ENCODE assay signal across 11 mouse cellular contexts in the genomic region with DNA sequence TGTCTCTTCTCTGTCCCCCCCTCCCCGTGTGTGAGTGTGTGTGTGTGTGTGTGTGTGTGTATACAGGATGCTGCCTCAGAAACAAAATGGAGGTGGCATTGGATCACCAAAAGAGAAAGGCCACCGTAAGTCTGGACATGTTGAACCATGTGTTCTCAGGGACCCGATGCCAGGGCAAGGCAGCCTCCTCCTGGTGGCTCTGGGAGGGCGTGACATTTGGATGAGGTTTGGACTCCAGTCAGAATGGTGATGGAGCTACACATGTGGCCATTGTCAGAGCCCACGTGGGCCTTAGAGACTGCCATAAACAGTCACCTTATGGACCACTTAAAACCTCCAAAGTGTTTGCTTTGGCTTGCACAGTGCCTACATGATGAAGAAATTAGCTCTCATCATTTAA.
A peak's percentile ranks its signal among the peaks of the same experiment; 100 is the strongest.
DNase-seq lines count a peak whose midpoint lies in the region; ATAC-seq and TF ChIP-seq lines count a peak whose summit lies in the region.
"Had no signal": no experiment of that assay in that cellular context is flagged by ENCODE, and none has a peak within 500 bp of the region (broad histone marks: within the 10 kb centered on the region; RNA-seq: fewer than 3 reads in every experiment).

No protein-coding gene starts in this region.

- H3K9ac ChIP-seq in kidney, embryonic 15.5 days: no peak overlapping the region
- H3K9ac ChIP-seq in limb, embryonic 14.5 days (ENCODE audit: low read depth, low read length, severe bottlenecking): no peak overlapping the region
- H3K9ac ChIP-seq: liver, embryonic 15.5 days had no signal

- H3K4me1 ChIP-seq in kidney, embryonic 15.5 days: peaks cover 61% of the 10 kb centered on the region
- H3K4me1 ChIP-seq in embryonic facial prominence, embryonic 10.5 days: peaks cover 59% of the 10 kb centered on the region
- peaks cover 17% of the 10 kb centered on the region for H3K4me1 ChIP-seq in limb, embryonic 14.5 days (ENCODE audit: control insufficient read depth, insufficient read depth, low read length)
- H3K4me1 ChIP-seq: liver, embryonic 15.5 days had no signal

- H3K4me2 ChIP-seq in kidney, embryonic 15.5 days: no peak overlapping the region; the same call in 1 of the 2 replicates
- H3K4me2 ChIP-seq in limb, embryonic 14.5 days (replicated peaks; ENCODE audit: low read depth, low read length, severe bottlenecking): peak overlapping the region; percentile 61; the same call in 1 of the 2 replicates

- intact Hi-C loops in gastrocnemius, adult 2 months (cut with DNase I): loop anchor here (5.0 kb wide), 1 partner anchor 79 kb away; the partner anchor contains the start of gene Efnb1

- WGBS in kidney, embryonic 15.5 days: 58% methylated on average over 5 of the region's 5 CpGs
- WGBS in embryonic facial prominence, embryonic 10.5 days: 64% methylated on average over 5 of the region's 5 CpGs
- 57% methylated on average over 5 of the region's 5 CpGs for WGBS in limb, embryonic 14.5 days

- TF ChIP-seq CTCF in gastrocnemius, adult 2 months (IDR thresholded peaks at IDR 0.05): no peak

- no peaks in the 10 kb centered on the region for H3K9me3 ChIP-seq in kidney, embryonic 15.5 days (replicated peaks)
- H3K9me3 ChIP-seq in embryonic facial prominence, embryonic 10.5 days: no peaks in the 10 kb centered on the region
- no peaks in the 10 kb centered on the region for H3K9me3 ChIP-seq in limb, embryonic 14.5 days (ENCODE audit: control insufficient read depth, low read length)
- H3K9me3 ChIP-seq: embryonic facial prominence, embryonic 12.5 days; liver, embryonic 15.5 days had no signal

- H3K36me3 ChIP-seq in kidney, embryonic 15.5 days: no peaks in the 10 kb centered on the region
- H3K36me3 ChIP-seq in embryonic facial prominence, embryonic 10.5 days (replicated peaks): no peaks in the 10 kb centered on the region
- H3K36me3 ChIP-seq in limb, embryonic 14.5 days (ENCODE audit: control insufficient read depth, insufficient read depth, low read length): no peaks in the 10 kb centered on the region
- H3K36me3 ChIP-seq: embryonic facial prominence, embryonic 12.5 days; liver, embryonic 15.5 days had no signal

- ATAC-seq in kidney, embryonic 15.5 days (replicated peaks; ENCODE audit: low FRiP score): no peak
- no peak for ATAC-seq in limb, embryonic 14.5 days (ENCODE audit: low FRiP score, low read depth)

- H3K27ac ChIP-seq in gastrocnemius, adult 2 months: no peak overlapping the region
- H3K27ac ChIP-seq in kidney, embryonic 15.5 days: peak overlapping the region; percentile 75
- peak overlapping the region; percentile 84; the same call in 1 of the 2 replicates for H3K27ac ChIP-seq in embryonic facial prominence, embryonic 10.5 days (replicated peaks)
- H3K27ac ChIP-seq in limb, embryonic 14.5 days (replicated peaks; ENCODE audit: low read depth, low read length): no peak overlapping the region
- H3K27ac ChIP-seq: liver, embryonic 15.5 days had no signal

- DNase-seq in gastrocnemius, adult 2 months: no peak
- no peak for DNase-seq in gastrocnemius, adult 18-20 months (ENCODE audit: low spot score)
- DNase-seq in kidney, adult 9 months: no peak
- no peak for DNase-seq in embryonic facial prominence, embryonic 10.5 days (ENCODE audit: low spot score)
- DNase-seq in limb, embryonic 14.5 days (ENCODE audit: low spot score): no peak
- DNase-seq in layer of hippocampus, adult 18-20 months (ENCODE audit: low spot score in 2 of 2): no peak
- DNase-seq in testis, postnatal 10 days (ENCODE audit: low spot score): no peak
- DNase-seq: layer of hippocampus, adult 9-11 months had no signal

- peaks cover 70% of the 10 kb centered on the region for H3K27me3 ChIP-seq in kidney, embryonic 15.5 days
- H3K27me3 ChIP-seq in embryonic facial prominence, embryonic 10.5 days (replicated peaks; ENCODE audit: low read depth, poor library complexity, severe bottlenecking): peaks cover 100% of the 10 kb centered on the region
- peaks cover 4% of the 10 kb centered on the region; the same call in 1 of the 2 replicates for H3K27me3 ChIP-seq in limb, embryonic 14.5 days (ENCODE audit: control insufficient read depth, insufficient read depth, low read length)

- no peak for TF ChIP-seq POLR2A in limb, embryonic 14.5 days (IDR thresholded peaks at IDR 0.05; ENCODE audit: borderline replicate concordance, extremely low read depth, insufficient read depth, insufficient read length)

- H3K4me3 ChIP-seq in gastrocnemius, adult 2 months: peak overlapping the region; percentile 69; the same call in 1 of the 2 replicates
- no peak overlapping the region for H3K4me3 ChIP-seq in kidney, embryonic 15.5 days (replicated peaks)
- no peak overlapping the region for H3K4me3 ChIP-seq in embryonic facial prominence, embryonic 10.5 days
- no peak overlapping the region for H3K4me3 ChIP-seq in limb, embryonic 14.5 days (replicated peaks; ENCODE audit: low read length)

Comparison
In these comparisons a context has a peak if more than half of its experiments do, and no peak if none do; other contexts are left out.
1. H3K27ac ChIP-seq: peak in kidney, embryonic 15.5 days (single experiment) and embryonic facial prominence, embryonic 10.5 days (single experiment); none in gastrocnemius, adult 2 months (single experiment) and limb, embryonic 14.5 days (single experiment).